Mouse (Mus musculus): ENCODE data around the gene Fam227b. TPM values are rescaled to one million over a fixed set of nuclear protein-coding genes. Genes with fewer than 3 reads are reported as not detected.

The Fam227b gene
- polyA plus RNA-seq, 1 experiment from 2014 or later, result not detected

- Histone ChIP-seq H3K27ac (ENCODE audit: low read depth, low read length) (no peak overlapping the region), H3K9ac (ENCODE audit: low read length) (no peak overlapping the region), H3K4me1 (replicated peaks; ENCODE audit: control insufficient read depth, insufficient read depth, low read length) (no peaks in the 10 kb centered on the region), H3K27me3 (ENCODE audit: control insufficient read depth, insufficient read depth, low read length) (no peaks in the 10 kb centered on the region), H3K36me3 (ENCODE audit: control insufficient read depth, insufficient read depth, low read length) (no peaks in the 10 kb centered on the region; the same call in 1 of the 2 replicates), H3K4me3 (ENCODE audit: low read depth, low read length) (no peak overlapping the region), H3K9me3 (ENCODE audit: control insufficient read depth, low read length) (no peaks in the 10 kb centered on the region), H3K4me2 (ENCODE audit: low read depth, low read length, severe bottlenecking) (no peak overlapping the region)
- 92% methylated on average over 5 of the region's 5 CpGs for WGBS
- DNase-seq (ENCODE audit: low spot score), result no peak
- no peak for ATAC-seq (replicated peaks; ENCODE audit: low FRiP score)
Measured at GRCm38 (mm10) chr2:126165277-126166018, 13.6 kb upstream of the Fam227b start.

DNA sequence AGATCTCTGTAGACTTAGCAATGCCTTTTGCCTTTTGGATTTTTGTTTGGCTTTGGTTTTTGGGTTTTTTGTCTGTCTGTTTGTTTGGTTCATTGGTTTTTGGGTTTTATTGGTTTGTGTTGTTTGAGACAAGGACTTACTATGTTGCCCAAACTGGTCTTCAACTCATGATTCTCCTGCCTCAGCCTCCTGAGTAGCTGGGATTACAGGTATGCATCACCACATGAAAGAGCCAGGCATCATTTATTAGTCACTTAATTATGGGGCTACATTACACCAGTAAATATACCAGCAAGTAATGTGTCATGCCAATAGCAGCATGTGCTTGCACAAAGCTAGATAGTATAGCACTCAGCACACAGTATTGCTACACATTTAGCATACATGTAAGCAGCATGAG is 4.1 kb downstream of the Fam227b start:
- no peaks in the 10 kb centered on the region for H3K4me1 ChIP-seq (replicated peaks; ENCODE audit: control insufficient read depth, insufficient read depth, low read length)
- no peaks in the 10 kb centered on the region for H3K9me3 ChIP-seq (ENCODE audit: control insufficient read depth, low read length)
- no peak overlapping the region for H3K9ac ChIP-seq (ENCODE audit: low read length)
- H3K4me2 ChIP-seq (ENCODE audit: low read depth, low read length, severe bottlenecking), result no peak overlapping the region
- no peak for DNase-seq (ENCODE audit: low spot score)
- no peak overlapping the region for H3K4me3 ChIP-seq (ENCODE audit: low read depth, low read length)
- no peaks in the 10 kb centered on the region for H3K36me3 ChIP-seq (ENCODE audit: control insufficient read depth, insufficient read depth, low read length)
- H3K27me3 ChIP-seq (ENCODE audit: control insufficient read depth, insufficient read depth, low read length), result no peaks in the 10 kb centered on the region
- no peak overlapping the region for H3K27ac ChIP-seq (ENCODE audit: low read depth, low read length)
- ATAC-seq (replicated peaks; ENCODE audit: low FRiP score), result no peak

- H3K27ac ChIP-seq (ENCODE audit: low read depth, low read length), result no peak overlapping the region
- no peaks in the 10 kb centered on the region for H3K9me3 ChIP-seq (ENCODE audit: control insufficient read depth, low read length)
- H3K9ac ChIP-seq (ENCODE audit: low read length), result no peak overlapping the region
- H3K36me3 ChIP-seq (ENCODE audit: control insufficient read depth, insufficient read depth, low read length), result no peaks in the 10 kb centered on the region
- no peak overlapping the region for H3K4me3 ChIP-seq (ENCODE audit: low read depth, low read length)
- H3K4me2 ChIP-seq (ENCODE audit: low read depth, low read length, severe bottlenecking), result no peak overlapping the region
- no peaks in the 10 kb centered on the region for H3K27me3 ChIP-seq (ENCODE audit: control insufficient read depth, insufficient read depth, low read length)
- H3K4me1 ChIP-seq (replicated peaks; ENCODE audit: control insufficient read depth, insufficient read depth, low read length), result no peaks in the 10 kb centered on the region
- ATAC-seq (replicated peaks; ENCODE audit: low FRiP score) (no peak), DNase-seq (ENCODE audit: low spot score) (no peak)
- WGBS, result 89% methylated on average over 4 of the region's 4 CpGs
Measured at GRCm38 (mm10) chr2:126094616-126095015, 57.2 kb downstream of the Fam227b start.

- no peak overlapping the region for H3K4me2 ChIP-seq (ENCODE audit: low read depth, low read length, severe bottlenecking)
- no peak overlapping the region for H3K9ac ChIP-seq (ENCODE audit: low read length)
- 73% methylated on average over 5 of the region's 5 CpGs for WGBS
- no peak overlapping the region for H3K27ac ChIP-seq (ENCODE audit: low read depth, low read length)
- H3K4me1 ChIP-seq (replicated peaks; ENCODE audit: control insufficient read depth, insufficient read depth, low read length), result no peaks in the 10 kb centered on the region
- no peaks in the 10 kb centered on the region for H3K36me3 ChIP-seq (ENCODE audit: control insufficient read depth, insufficient read depth, low read length)
- DNase-seq (ENCODE audit: low spot score), result no peak
- H3K4me3 ChIP-seq (ENCODE audit: low read depth, low read length), result no peak overlapping the region
- H3K9me3 ChIP-seq (ENCODE audit: control insufficient read depth, low read length), result no peaks in the 10 kb centered on the region
- ATAC-seq (replicated peaks; ENCODE audit: low FRiP score), result no peak
- H3K27me3 ChIP-seq (ENCODE audit: control insufficient read depth, insufficient read depth, low read length), result no peaks in the 10 kb centered on the region
Measured at GRCm38 (mm10) chr2:126090432-126090831, 61.4 kb downstream of the Fam227b start.

DNA sequence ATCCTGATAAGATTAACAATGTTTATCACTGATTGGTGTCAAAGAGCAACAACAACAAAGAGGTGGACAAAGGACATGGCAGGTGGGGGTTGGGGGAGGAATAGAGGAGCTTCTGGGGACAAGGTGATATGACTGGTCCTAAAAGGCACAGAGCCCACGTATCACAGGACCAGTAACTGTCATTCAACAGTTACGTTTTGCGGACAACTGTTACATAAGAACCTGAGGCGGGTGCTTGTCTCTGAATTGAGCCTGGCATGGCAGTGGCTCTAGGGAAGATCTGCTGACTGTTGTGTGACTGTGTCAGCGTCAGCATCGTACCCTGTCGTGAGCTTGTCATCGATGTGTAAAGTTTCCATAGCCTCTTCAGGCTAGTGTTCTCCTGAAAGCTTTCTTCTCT is 65.6 kb downstream of the Fam227b start:
- Histone ChIP-seq H3K27ac (ENCODE audit: low read depth, low read length) (no peak overlapping the region), H3K9me3 (ENCODE audit: control insufficient read depth, low read length) (no peaks in the 10 kb centered on the region), H3K4me2 (ENCODE audit: low read depth, low read length, severe bottlenecking) (no peak overlapping the region), H3K36me3 (ENCODE audit: control insufficient read depth, insufficient read depth, low read length) (no peaks in the 10 kb centered on the region), H3K27me3 (ENCODE audit: control insufficient read depth, insufficient read depth, low read length) (no peaks in the 10 kb centered on the region), H3K4me3 (ENCODE audit: low read depth, low read length) (no peak overlapping the region), H3K4me1 (replicated peaks; ENCODE audit: control insufficient read depth, insufficient read depth, low read length) (no peaks in the 10 kb centered on the region), H3K9ac (ENCODE audit: low read length) (no peak overlapping the region)
- DNase-seq (ENCODE audit: low spot score), result no peak
- ATAC-seq (replicated peaks; ENCODE audit: low FRiP score), result no peak
- WGBS, result 72% methylated on average over 8 of the region's 8 CpGs

- H3K4me1 ChIP-seq (replicated peaks; ENCODE audit: control insufficient read depth, insufficient read depth, low read length), result no peaks in the 10 kb centered on the region
- H3K9me3 ChIP-seq (ENCODE audit: control insufficient read depth, low read length), result no peaks in the 10 kb centered on the region
- H3K9ac ChIP-seq (ENCODE audit: low read length), result no peak overlapping the region
- H3K4me3 ChIP-seq (ENCODE audit: low read depth, low read length), result no peak overlapping the region
- no peaks in the 10 kb centered on the region for H3K27me3 ChIP-seq (ENCODE audit: control insufficient read depth, insufficient read depth, low read length)
- 84% methylated on average over 3 of the region's 3 CpGs for WGBS
- H3K27ac ChIP-seq (ENCODE audit: low read depth, low read length), result no peak overlapping the region
- ATAC-seq (replicated peaks; ENCODE audit: low FRiP score), result no peak
- no peak overlapping the region for H3K4me2 ChIP-seq (ENCODE audit: low read depth, low read length, severe bottlenecking)
- no peak for DNase-seq (ENCODE audit: low spot score)
- no peaks in the 10 kb centered on the region for H3K36me3 ChIP-seq (ENCODE audit: control insufficient read depth, insufficient read depth, low read length)
Measured at GRCm38 (mm10) chr2:126084326-126084725, 67.5 kb downstream of the Fam227b start.

GRCm38 (mm10) chr2:126079086-126079485 is 72.7 kb downstream of the Fam227b start:
- Histone ChIP-seq H3K27ac (ENCODE audit: low read depth, low read length) (no peak overlapping the region), H3K36me3 (ENCODE audit: control insufficient read depth, insufficient read depth, low read length) (no peaks in the 10 kb centered on the region), H3K9ac (ENCODE audit: low read length) (no peak overlapping the region), H3K4me2 (ENCODE audit: low read depth, low read length, severe bottlenecking) (no peak overlapping the region), H3K9me3 (ENCODE audit: control insufficient read depth, low read length) (no peaks in the 10 kb centered on the region), H3K27me3 (ENCODE audit: control insufficient read depth, insufficient read depth, low read length) (no peaks in the 10 kb centered on the region), H3K4me1 (replicated peaks; ENCODE audit: control insufficient read depth, insufficient read depth, low read length) (no peaks in the 10 kb centered on the region), H3K4me3 (ENCODE audit: low read depth, low read length) (no peak overlapping the region)
- WGBS, result 81% methylated on average over 2 of the region's 2 CpGs
- no peak for ATAC-seq (replicated peaks; ENCODE audit: low FRiP score)
- DNase-seq (ENCODE audit: low spot score), result no peak

DNA sequence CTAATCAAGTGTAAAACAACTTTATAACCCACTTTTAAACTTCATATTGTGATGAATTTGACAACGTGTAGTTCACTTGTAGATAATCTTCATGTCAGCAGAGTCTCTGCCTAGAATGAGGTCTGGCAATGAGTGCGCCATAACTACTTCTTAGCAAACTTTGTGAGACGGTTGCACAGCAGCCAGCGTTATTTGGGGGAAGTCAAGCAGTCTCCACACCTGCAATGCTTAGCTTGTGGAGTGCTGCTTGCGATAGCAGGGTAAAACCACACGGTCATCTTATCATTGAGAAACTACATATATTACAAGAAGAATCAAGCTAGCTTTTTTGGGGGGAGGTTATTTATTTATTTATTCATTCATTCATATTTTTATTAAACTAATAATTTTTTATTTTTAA is 75.3 kb downstream of the Fam227b start:
- Histone ChIP-seq H3K36me3 (ENCODE audit: control insufficient read depth, insufficient read depth, low read length) (no peaks in the 10 kb centered on the region), H3K27ac (ENCODE audit: low read depth, low read length) (no peak overlapping the region), H3K9ac (ENCODE audit: low read length) (no peak overlapping the region), H3K4me1 (replicated peaks; ENCODE audit: control insufficient read depth, insufficient read depth, low read length) (no peaks in the 10 kb centered on the region), H3K4me2 (ENCODE audit: low read depth, low read length, severe bottlenecking) (no peak overlapping the region), H3K4me3 (ENCODE audit: low read depth, low read length) (no peak overlapping the region), H3K27me3 (ENCODE audit: control insufficient read depth, insufficient read depth, low read length) (no peaks in the 10 kb centered on the region), H3K9me3 (ENCODE audit: control insufficient read depth, low read length) (no peaks in the 10 kb centered on the region)
- ATAC-seq (replicated peaks; ENCODE audit: low FRiP score), result no peak
- WGBS, result 96% methylated on average over 6 of the region's 6 CpGs
- DNase-seq (ENCODE audit: low spot score), result no peak

DNA sequence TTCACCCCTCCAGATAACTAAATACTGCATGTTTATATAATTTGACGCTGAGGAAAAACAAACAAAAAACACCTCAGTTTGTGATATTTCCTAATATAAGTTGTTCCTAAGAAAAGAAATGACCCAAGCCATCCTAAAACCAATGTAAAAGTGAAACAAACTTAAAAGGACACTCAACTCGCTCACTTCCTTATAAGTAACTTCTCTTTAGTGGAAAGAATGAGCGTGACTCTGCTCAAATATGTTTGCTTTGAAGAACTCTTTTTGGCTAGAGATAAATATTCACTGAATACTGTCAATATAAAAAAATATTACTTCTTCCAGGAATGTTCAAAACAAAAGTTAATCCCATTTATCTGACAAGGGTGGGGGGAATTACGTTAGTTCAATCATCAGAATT is 78.1 kb downstream of the Fam227b start:
- Histone ChIP-seq H3K4me1 (replicated peaks; ENCODE audit: control insufficient read depth, insufficient read depth, low read length) (no peaks in the 10 kb centered on the region), H3K9ac (ENCODE audit: low read length) (no peak overlapping the region), H3K27ac (ENCODE audit: low read depth, low read length) (no peak overlapping the region), H3K36me3 (ENCODE audit: control insufficient read depth, insufficient read depth, low read length) (no peaks in the 10 kb centered on the region), H3K27me3 (ENCODE audit: control insufficient read depth, insufficient read depth, low read length) (no peaks in the 10 kb centered on the region), H3K9me3 (ENCODE audit: control insufficient read depth, low read length) (no peaks in the 10 kb centered on the region), H3K4me2 (ENCODE audit: low read depth, low read length, severe bottlenecking) (no peak overlapping the region), H3K4me3 (ENCODE audit: low read depth, low read length) (no peak overlapping the region)
- WGBS, result 92% methylated on average over 4 of the region's 4 CpGs
- DNase-seq (ENCODE audit: low spot score) (no peak), ATAC-seq (replicated peaks; ENCODE audit: low FRiP score) (no peak)
